Mouse (Mus musculus) forelimb bud, embryonic 11.5 days (tissue): ENCODE data around the gene Gatad2a.

Experiments used
- DNase-seq: peaks from one replicate; pipeline ENCODE4 v3.0.0-alpha.2; 2012; ENCODE audit warnings: low read depth, low spot score

Gatad2a gene

DNA sequence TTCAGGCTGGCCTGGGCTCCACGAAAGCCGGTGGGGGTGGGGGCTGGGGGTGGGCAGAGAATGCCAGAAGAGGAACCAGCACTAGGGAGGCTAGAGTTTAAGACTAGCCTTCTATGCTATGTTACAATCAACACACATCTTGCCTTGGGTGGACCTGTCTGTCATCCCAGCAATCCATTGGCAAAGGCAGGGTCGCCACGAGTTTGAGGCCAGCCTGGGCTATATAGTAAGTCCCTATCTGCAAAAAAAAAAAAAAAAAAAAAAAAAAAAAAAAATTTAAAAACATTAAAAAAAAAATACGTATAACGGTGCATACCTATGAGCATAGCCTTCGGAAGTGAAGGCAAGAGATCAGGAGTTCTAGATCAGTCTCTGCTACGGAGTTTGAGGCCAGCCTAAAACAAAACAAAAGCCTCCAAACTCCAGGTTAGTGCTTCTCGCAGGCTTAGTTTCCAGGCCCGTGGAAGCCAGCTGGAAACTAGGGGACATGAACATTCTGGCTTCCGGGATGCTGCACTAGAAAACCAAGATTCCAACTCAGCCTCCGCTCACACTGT is 95.2 kb downstream of the Gatad2a start:
- no peak for DNase-seq

GRCm38 (mm10) chr8:69899876-69900275 is 96.3 kb downstream of the Gatad2a start:
- no peak for DNase-seq

DNA sequence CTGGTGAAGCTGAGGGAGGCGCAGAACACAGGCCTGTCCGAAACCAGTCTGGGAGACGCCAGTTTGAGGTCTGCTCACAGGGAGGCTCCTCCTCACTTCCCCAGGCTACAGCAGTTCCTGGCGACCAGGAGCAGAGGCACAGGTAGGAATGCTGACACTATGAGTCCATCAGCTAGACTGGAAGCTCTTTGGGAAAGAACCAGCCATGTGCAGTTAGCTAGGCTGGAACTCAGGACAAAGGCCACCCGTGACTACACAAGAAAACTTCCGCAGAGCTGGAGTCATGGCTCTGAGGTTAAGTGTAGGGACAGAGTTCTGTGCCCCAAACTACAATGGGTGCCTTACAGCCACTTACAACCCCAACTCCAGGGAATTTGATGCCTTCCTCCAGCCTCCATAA is 98.3 kb downstream of the Gatad2a start:
- DNase-seq, result no peak

DNA sequence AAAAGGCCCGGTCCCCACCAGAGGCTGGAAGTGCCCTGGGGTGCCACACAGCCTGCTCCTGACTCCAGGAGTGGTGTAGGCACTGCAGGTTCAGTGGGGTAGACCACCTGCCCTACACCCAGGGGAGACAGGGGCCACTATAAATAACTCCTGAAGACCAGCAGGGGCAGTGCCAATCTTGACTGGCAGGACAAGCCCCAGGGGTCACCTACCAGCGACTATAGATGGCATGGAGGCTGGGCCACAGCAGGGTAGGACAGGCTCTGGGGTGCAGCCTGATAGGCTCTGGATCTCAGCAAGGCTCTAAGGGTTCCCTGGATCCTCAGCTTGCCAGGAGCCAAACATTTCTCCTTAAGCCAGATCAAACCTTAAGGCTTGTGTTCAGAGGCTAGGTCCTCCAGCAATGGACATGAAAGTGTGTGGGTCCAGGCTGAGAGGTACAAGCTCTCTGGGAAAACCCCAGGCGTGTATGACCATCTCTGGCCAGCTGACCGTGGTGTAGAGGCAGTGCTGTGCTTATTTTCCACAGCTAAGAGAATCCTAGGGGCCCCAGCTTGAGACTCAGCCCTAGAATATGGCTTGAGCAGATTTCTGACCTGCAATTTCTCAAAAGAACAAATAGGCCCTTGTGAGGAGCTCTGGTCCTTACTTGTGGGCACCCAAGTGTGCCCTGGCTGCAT is 100.3 kb downstream of the Gatad2a start:
- DNase-seq, result no peak

- no peak for DNase-seq
Observed at GRCm38 (mm10) chr8:69894836-69895332, 101.3 kb downstream of the Gatad2a start.

DNA sequence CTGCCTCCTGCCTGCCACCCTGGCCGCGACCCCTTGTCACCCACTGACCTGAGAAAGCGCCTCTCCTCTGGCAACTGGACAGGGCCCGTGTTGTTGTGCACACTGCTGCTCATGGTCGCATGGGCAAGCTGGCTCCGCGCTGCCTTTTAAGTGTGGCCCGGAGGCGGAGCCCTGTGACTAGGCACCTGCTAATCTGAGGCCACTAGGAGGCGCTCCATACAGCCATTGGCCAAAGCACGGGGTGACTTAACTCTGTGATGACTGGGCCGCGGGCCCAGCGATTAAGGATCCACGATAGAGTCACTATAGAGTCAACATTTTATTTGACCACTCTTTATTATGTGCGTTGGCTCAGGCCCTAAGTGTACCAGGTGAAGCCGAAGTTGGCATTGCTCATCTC is 102.3 kb downstream of the Gatad2a start:
- DNase-seq, result peak; percentile 62

GRCm38 (mm10) chr8:69890813-69891241 is 105.4 kb downstream of the Gatad2a start:
- DNase-seq, result peak; percentile 43

- no peak for DNase-seq
Observed at GRCm38 (mm10) chr8:69888902-69889301, 107.3 kb downstream of the Gatad2a start.

DNA sequence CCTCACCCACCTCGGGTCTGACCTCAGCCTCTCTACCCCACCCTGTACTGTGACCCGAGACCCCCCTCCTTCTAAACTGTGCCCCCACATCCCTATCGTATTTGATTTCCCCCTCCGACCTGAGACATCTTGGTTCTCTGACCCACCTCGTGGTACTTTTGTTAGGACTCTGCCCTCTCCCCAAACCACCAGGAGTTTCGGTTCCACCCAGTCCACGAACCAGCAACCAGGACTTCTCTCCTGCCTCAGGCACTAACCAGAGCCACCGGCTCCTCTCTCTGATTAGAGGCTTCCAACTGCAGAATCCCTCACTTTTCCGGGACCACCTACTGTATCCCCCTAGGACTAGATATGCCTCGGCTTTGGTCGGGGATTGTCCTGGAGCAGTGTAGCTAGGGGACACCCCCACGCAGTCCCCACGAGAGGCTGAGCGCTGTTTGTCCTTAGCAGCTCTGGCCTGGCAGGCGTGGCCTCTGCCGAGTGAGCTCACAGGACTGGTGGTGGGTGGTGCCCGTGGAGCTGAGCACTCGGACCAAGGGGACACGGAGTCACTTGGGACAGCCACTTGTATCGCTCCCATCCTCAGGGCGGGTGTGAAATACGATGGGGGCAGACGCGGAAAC is 107.8 kb downstream of the Gatad2a start:
- DNase-seq, result no peak

- no peak for DNase-seq
Observed at GRCm38 (mm10) chr8:69887289-69888243, 108.6 kb downstream of the Gatad2a start, which contains the start of gene Cilp2. Gene Cilp2, minus strand, starts transcription at chr8:69887687.

- no peak for DNase-seq
Observed at GRCm38 (mm10) chr8:69884141-69884540, 112.0 kb downstream of the Gatad2a start.

DNA sequence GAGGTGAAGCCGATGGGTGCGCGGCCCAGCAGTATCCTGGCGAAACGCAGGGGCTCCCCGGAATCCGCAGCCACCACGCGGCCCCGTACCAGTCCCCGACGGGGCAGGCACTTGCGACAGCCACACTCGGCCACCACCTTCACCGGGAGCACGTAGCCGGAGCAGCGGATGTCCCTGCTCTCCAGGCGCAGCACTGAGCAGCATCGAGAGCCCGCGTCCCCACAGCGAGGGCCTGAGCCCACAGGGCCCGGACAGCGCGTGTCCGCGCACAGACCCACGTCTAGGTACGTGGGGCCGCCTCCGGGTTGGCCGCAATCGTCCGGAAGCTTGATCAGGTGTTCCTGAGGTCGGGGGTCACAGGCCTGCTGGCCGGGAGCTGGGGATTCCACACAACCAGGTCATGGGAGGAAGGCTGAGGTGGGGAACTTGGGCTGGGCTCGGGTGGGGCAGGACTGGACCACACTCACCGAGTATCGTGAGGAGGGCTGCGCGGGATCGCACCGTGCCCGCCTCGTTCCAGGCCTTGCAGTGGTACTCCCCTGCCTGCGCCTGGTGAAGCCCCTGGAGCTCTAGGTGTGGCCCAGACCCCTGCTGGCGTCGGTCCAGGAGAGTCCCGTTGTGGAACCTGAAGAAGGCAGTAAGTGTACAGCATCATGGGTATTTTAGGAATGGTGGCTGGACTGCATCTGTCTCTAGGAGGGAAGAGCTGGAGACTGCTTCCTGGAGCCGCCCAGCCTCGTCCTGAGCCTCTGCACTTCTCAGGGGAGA is 113.2 kb downstream of the Gatad2a start:
- DNase-seq, result no peak

- DNase-seq, result peak; percentile 53
Observed at GRCm38 (mm10) chr8:69882021-69882756, 114.0 kb downstream of the Gatad2a start.

GRCm38 (mm10) chr8:69881261-69881865 is 114.8 kb downstream of the Gatad2a start:
- DNase-seq, result no peak

DNA sequence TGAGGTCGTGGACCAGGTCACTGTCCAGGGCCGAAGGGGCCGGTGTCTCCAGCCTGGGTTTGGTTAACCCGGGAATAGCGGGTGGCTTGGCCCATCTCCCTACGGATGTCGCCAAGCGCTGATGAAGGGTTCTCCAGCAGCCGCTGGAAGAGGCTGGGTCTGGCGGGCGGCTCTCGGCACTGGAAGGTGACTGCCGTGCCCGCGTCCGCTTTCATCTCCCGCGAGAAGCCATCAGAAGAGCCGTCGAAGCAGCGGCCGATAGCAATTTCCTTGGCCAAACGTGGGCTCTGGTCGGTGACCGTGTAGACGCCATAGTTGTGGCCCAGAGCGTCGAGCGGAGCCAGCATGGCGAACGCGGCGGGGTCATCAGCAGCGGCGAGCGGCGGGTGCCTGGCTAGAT is 115.3 kb downstream of the Gatad2a start:
- DNase-seq, result no peak

DNA sequence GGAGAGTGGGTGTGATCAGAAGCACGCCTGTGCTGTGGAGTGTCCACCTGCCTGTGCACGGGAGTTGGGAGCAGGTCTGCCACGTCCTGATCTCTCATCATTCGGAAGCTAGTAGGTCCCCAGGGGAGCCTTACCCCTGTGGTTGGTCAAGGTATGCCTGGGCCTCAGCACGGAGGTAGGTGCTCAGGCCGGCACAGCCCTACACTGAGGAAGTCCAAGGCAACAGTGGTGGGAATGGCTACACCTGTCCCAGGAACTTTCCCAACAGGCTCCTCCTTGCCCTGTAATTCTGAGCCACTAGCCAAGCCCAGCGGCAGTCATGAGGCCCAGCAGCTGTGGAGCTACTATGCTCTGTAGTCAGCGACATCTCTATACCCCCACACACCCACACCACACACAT is 116.5 kb downstream of the Gatad2a start:
- no peak for DNase-seq

GRCm38 (mm10) chr8:69877992-69878391 is 118.2 kb downstream of the Gatad2a start:
- no peak for DNase-seq

DNA sequence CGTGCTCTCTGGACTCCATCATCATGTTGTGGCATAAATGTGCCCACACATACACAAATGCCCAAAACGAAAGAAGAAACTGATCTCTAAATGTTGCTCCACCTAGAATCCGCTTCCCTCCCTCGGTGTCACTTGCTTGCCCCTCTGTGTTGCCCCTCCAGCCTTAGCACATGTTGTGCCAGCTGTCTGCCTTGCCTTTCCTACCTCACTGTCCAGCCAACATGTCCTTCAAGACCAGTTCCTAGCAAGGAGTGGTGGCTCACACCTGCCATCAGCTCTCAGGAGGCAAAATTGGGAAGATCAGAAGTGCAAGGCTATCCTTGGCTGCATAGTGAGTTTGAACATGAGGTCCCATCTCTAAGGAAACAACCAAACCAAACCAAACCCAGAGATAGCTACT is 118.8 kb downstream of the Gatad2a start:
- DNase-seq, result no peak

- no peak for DNase-seq
Observed at GRCm38 (mm10) chr8:69876967-69877366, 119.2 kb downstream of the Gatad2a start.

DNA sequence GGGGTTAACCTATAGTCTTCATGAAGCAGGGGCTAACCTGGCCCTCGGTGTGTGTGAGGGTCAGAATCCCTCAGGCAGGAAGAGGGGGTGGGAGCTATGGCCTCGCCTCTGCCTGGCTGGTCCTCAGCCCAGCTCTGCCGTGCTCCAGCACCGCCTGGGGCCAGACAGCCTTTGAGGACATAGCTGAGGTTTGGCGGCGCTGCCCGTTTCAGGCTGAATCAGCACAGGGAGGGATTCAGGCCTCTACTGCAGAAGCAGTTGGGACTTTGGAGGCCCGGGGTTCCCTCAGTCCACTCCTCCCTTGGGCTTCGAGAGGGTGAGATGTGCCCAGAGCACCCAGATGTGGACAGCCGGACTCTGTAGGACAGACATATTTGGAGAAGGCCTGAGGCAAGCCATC is 120.1 kb downstream of the Gatad2a start:
- DNase-seq, result no peak
